Mouse (Mus musculus) mouse trophoblast stem cell (cell line): Measurements from ENCODE around the gene Stx6.

Experiments
- in situ Hi-C, 2 experiments: fragments of 300-500 bp; cut with MseI, MboI; formaldehyde crosslinking; loops; 2 replicates in 1 of 2; 3 replicates in 1 of 2; pipeline ENCODE4 v1.15.1; 2025

Stx6 gene

GRCm38 (mm10) chr1:155158141-155158969 is at the start of gene Stx6:
Gene Stx6, plus strand, starts transcription at chr1:155158715.
- in situ Hi-C loops, result no loop called here

GRCm38 (mm10) chr1:155109387-155110350 is 48.8 kb upstream of the Stx6 start:
- in situ Hi-C loops, result no loop called here

GRCm38 (mm10) chr1:155111491-155111890 is 47.0 kb upstream of the Stx6 start:
- in situ Hi-C loops, result no loop called here

- in situ Hi-C loops, result no loop called here
Measured at GRCm38 (mm10) chr1:155112118-155112517, 46.4 kb upstream of the Stx6 start.

- in situ Hi-C loops, result no loop called here
Measured at GRCm38 (mm10) chr1:155112875-155113274, 45.6 kb upstream of the Stx6 start.

- in situ Hi-C loops, result no loop called here
Measured at GRCm38 (mm10) chr1:155113946-155114345, 44.6 kb upstream of the Stx6 start.

- in situ Hi-C loops, result no loop called here
Measured at GRCm38 (mm10) chr1:155119719-155120118, 38.8 kb upstream of the Stx6 start.

GRCm38 (mm10) chr1:155121977-155122939 is 36.3 kb upstream of the Stx6 start:
- in situ Hi-C loops, result no loop called here

- in situ Hi-C loops, result no loop called here
Measured at GRCm38 (mm10) chr1:155124397-155124796, 34.1 kb upstream of the Stx6 start.

- in situ Hi-C loops, result no loop called here
Measured at GRCm38 (mm10) chr1:155126716-155127115, 31.8 kb upstream of the Stx6 start.

GRCm38 (mm10) chr1:155127429-155127934 is 31.0 kb upstream of the Stx6 start:
- in situ Hi-C loops, result no loop called here

GRCm38 (mm10) chr1:155134866-155135265 is 23.6 kb upstream of the Stx6 start:
- in situ Hi-C loops, result no loop called here

- in situ Hi-C loops, result no loop called here
Measured at GRCm38 (mm10) chr1:155138795-155139194, 19.7 kb upstream of the Stx6 start.

- in situ Hi-C loops, result loop anchor here in 1 of 2 experiments (5.0 kb wide), 1 partner anchor 93 kb away; no protein-coding TSS in a partner anchor
Measured at GRCm38 (mm10) chr1:155140076-155140475, 18.4 kb upstream of the Stx6 start.

- in situ Hi-C loops, result no loop called here
Measured at GRCm38 (mm10) chr1:155145620-155146019, 12.9 kb upstream of the Stx6 start.

- in situ Hi-C loops, result no loop called here
Measured at GRCm38 (mm10) chr1:155146572-155146980, 11.9 kb upstream of the Stx6 start, which contains the start of gene Mr1. Gene Mr1, minus strand, starts transcription at chr1:155146814.

- in situ Hi-C loops, result no loop called here
Measured at GRCm38 (mm10) chr1:155147228-155147627, 11.3 kb upstream of the Stx6 start.

- in situ Hi-C loops, result no loop called here
Measured at GRCm38 (mm10) chr1:155149403-155149802, 9.1 kb upstream of the Stx6 start.

- in situ Hi-C loops, result no loop called here
Measured at GRCm38 (mm10) chr1:155150821-155151220, 7.7 kb upstream of the Stx6 start.

- in situ Hi-C loops, result no loop called here
Measured at GRCm38 (mm10) chr1:155153906-155154305, 4.6 kb upstream of the Stx6 start.

GRCm38 (mm10) chr1:155158970-155159484 is 512 bp downstream of the Stx6 start:
- in situ Hi-C loops, result no loop called here
